Mouse (Mus musculus): Measurements from ENCODE around the gene Clpx. TPM values are rescaled to one million over a fixed set of nuclear protein-coding genes. Genes with fewer than 3 reads are reported as not detected.

The Clpx gene
- polyA plus RNA-seq, 1 experiment from 2014 or later = 47.9 TPM

GRCm38 (mm10) chr9:65322255-65322900, 28.3 kb downstream of the Clpx start:
- Histone ChIP-seq H3K4me2 (replicated peaks; ENCODE audit: low read depth) (no peak overlapping the region), H3K27ac (replicated peaks) (no peak overlapping the region), H3K4me1 (replicated peaks; ENCODE audit: control insufficient read depth, insufficient read depth) (no peaks in the 10 kb centered on the region), H3K4me3 (ENCODE audit: low read depth, low read length) (no peak overlapping the region), H3K9me3 (ENCODE audit: control insufficient read depth, low read length) (no peaks in the 10 kb centered on the region), H3K9ac (ENCODE audit: low read length) (no peak overlapping the region), H3K36me3 (ENCODE audit: control insufficient read depth, insufficient read depth, low read length) (peaks cover 28% of the 10 kb centered on the region), H3K27me3 (ENCODE audit: control insufficient read depth, insufficient read depth, low read length) (no peaks in the 10 kb centered on the region)
- WGBS = 64% methylated on average over 11 of the region's 11 CpGs
- DNase-seq (ENCODE audit: low spot score) (no peak), ATAC-seq (ENCODE audit: low FRiP score, low TSS enrichment) (no peak)
- TF ChIP-seq EP300 (optimal IDR thresholded peaks at IDR 0.05) (no peak), CTCF (IDR thresholded peaks at IDR 0.05; ENCODE audit: low read depth) (no peak)

- TF ChIP-seq CTCF (IDR thresholded peaks at IDR 0.05; ENCODE audit: low read depth) = no peak
- no peak for TF ChIP-seq EP300 (optimal IDR thresholded peaks at IDR 0.05)
- Histone ChIP-seq H3K27ac (replicated peaks) (no peak overlapping the region), H3K9ac (ENCODE audit: low read length) (no peak overlapping the region), H3K36me3 (ENCODE audit: control insufficient read depth, insufficient read depth, low read length) (peaks cover 21% of the 10 kb centered on the region), H3K9me3 (ENCODE audit: control insufficient read depth, low read length) (no peaks in the 10 kb centered on the region), H3K4me2 (replicated peaks; ENCODE audit: low read depth) (no peak overlapping the region), H3K4me3 (ENCODE audit: low read depth, low read length) (no peak overlapping the region), H3K27me3 (ENCODE audit: control insufficient read depth, insufficient read depth, low read length) (no peaks in the 10 kb centered on the region), H3K4me1 (replicated peaks; ENCODE audit: control insufficient read depth, insufficient read depth) (no peaks in the 10 kb centered on the region)
- ATAC-seq (ENCODE audit: low FRiP score, low TSS enrichment) (no peak), DNase-seq (ENCODE audit: low spot score) (no peak)
Measured at GRCm38 (mm10) chr9:65325971-65326370, 31.9 kb downstream of the Clpx start.

- no peak for DNase-seq (ENCODE audit: low spot score)
- Histone ChIP-seq H3K4me2 (replicated peaks; ENCODE audit: low read depth) (no peak overlapping the region), H3K4me1 (replicated peaks; ENCODE audit: control insufficient read depth, insufficient read depth) (no peaks in the 10 kb centered on the region), H3K9me3 (ENCODE audit: control insufficient read depth, low read length) (no peaks in the 10 kb centered on the region), H3K27ac (replicated peaks) (no peak overlapping the region), H3K9ac (ENCODE audit: low read length) (no peak overlapping the region), H3K4me3 (ENCODE audit: low read depth, low read length) (no peak overlapping the region), H3K36me3 (ENCODE audit: control insufficient read depth, insufficient read depth, low read length) (peaks cover 19% of the 10 kb centered on the region), H3K27me3 (ENCODE audit: control insufficient read depth, insufficient read depth, low read length) (no peaks in the 10 kb centered on the region)
- no peak for ATAC-seq (ENCODE audit: low FRiP score, low TSS enrichment)
- TF ChIP-seq CTCF (IDR thresholded peaks at IDR 0.05; ENCODE audit: low read depth) = no peak
- no peak for TF ChIP-seq EP300 (optimal IDR thresholded peaks at IDR 0.05)
- WGBS = 91% methylated on average over 2 of the region's 2 CpGs
Measured at GRCm38 (mm10) chr9:65327371-65327770, 33.3 kb downstream of the Clpx start.

GRCm38 (mm10) chr9:65333958-65334357, 39.9 kb downstream of the Clpx start:
- Histone ChIP-seq H3K4me3 (ENCODE audit: low read depth, low read length) (no peak overlapping the region), H3K27ac (replicated peaks) (no peak overlapping the region), H3K36me3 (ENCODE audit: control insufficient read depth, insufficient read depth, low read length) (no peaks in the 10 kb centered on the region; the same call in 1 of the 2 replicates), H3K4me2 (replicated peaks; ENCODE audit: low read depth) (no peak overlapping the region), H3K4me1 (replicated peaks; ENCODE audit: control insufficient read depth, insufficient read depth) (no peaks in the 10 kb centered on the region), H3K9ac (ENCODE audit: low read length) (no peak overlapping the region), H3K9me3 (ENCODE audit: control insufficient read depth, low read length) (no peaks in the 10 kb centered on the region), H3K27me3 (ENCODE audit: control insufficient read depth, insufficient read depth, low read length) (no peaks in the 10 kb centered on the region)
- no peak for DNase-seq (ENCODE audit: low spot score)
- 88% methylated on average over 5 of the region's 5 CpGs for WGBS
- TF ChIP-seq EP300 (optimal IDR thresholded peaks at IDR 0.05) = no peak
- no peak for TF ChIP-seq CTCF (IDR thresholded peaks at IDR 0.05; ENCODE audit: low read depth)
- ATAC-seq (ENCODE audit: low FRiP score, low TSS enrichment) = no peak

GRCm38 (mm10) chr9:65339146-65339545, 45.1 kb downstream of the Clpx start:
- Histone ChIP-seq H3K27me3 (ENCODE audit: control insufficient read depth, insufficient read depth, low read length) (no peaks in the 10 kb centered on the region), H3K9ac (ENCODE audit: low read length) (no peak overlapping the region), H3K36me3 (ENCODE audit: control insufficient read depth, insufficient read depth, low read length) (no peaks in the 10 kb centered on the region), H3K4me1 (replicated peaks; ENCODE audit: control insufficient read depth, insufficient read depth) (no peaks in the 10 kb centered on the region), H3K4me3 (ENCODE audit: low read depth, low read length) (no peak overlapping the region), H3K9me3 (ENCODE audit: control insufficient read depth, low read length) (no peaks in the 10 kb centered on the region), H3K4me2 (replicated peaks; ENCODE audit: low read depth) (no peak overlapping the region), H3K27ac (replicated peaks) (no peak overlapping the region)
- ATAC-seq (ENCODE audit: low FRiP score, low TSS enrichment) (no peak), DNase-seq (ENCODE audit: low spot score) (no peak)
- 75% methylated on average over 4 of the region's 4 CpGs for WGBS
- TF ChIP-seq CTCF (IDR thresholded peaks at IDR 0.05; ENCODE audit: low read depth) (no peak), EP300 (optimal IDR thresholded peaks at IDR 0.05) (no peak)

- ATAC-seq (ENCODE audit: low FRiP score, low TSS enrichment) = no peak
- Histone ChIP-seq H3K27ac (replicated peaks) (no peak overlapping the region), H3K9ac (ENCODE audit: low read length) (no peak overlapping the region), H3K4me3 (ENCODE audit: low read depth, low read length) (no peak overlapping the region), H3K27me3 (ENCODE audit: control insufficient read depth, insufficient read depth, low read length) (no peaks in the 10 kb centered on the region), H3K9me3 (ENCODE audit: control insufficient read depth, low read length) (no peaks in the 10 kb centered on the region), H3K4me1 (replicated peaks; ENCODE audit: control insufficient read depth, insufficient read depth) (no peaks in the 10 kb centered on the region), H3K36me3 (ENCODE audit: control insufficient read depth, insufficient read depth, low read length) (no peaks in the 10 kb centered on the region), H3K4me2 (replicated peaks; ENCODE audit: low read depth) (no peak overlapping the region)
- TF ChIP-seq EP300 (optimal IDR thresholded peaks at IDR 0.05) (no peak), CTCF (IDR thresholded peaks at IDR 0.05; ENCODE audit: low read depth) (no peak)
- WGBS = 90% methylated on average over 2 of the region's 2 CpGs
- DNase-seq (ENCODE audit: low spot score) = no peak
Measured at GRCm38 (mm10) chr9:65340414-65340813, 46.4 kb downstream of the Clpx start.

All from stomach, postnatal 0 days (tissue).